Mouse (Mus musculus) kidney, postnatal 14 days (tissue): ENCODE results near the gene Snrpb2.

Experiments used
- DNase-seq: peaks from one replicate; pipeline ENCODE4 v3.0.0; 2022; ENCODE audit warnings: mixed read lengths

Snrpb2 gene

GRCm38 (mm10) chr2:143062812-143063792, at the start of gene Snrpb2:
TSS of gene Snrpb2 (plus strand) at chr2:143063039.
- peak; percentile 93 for DNase-seq

GRCm38 (mm10) chr2:143013057-143013456, 49.8 kb upstream of the Snrpb2 start:
- no peak for DNase-seq

DNA sequence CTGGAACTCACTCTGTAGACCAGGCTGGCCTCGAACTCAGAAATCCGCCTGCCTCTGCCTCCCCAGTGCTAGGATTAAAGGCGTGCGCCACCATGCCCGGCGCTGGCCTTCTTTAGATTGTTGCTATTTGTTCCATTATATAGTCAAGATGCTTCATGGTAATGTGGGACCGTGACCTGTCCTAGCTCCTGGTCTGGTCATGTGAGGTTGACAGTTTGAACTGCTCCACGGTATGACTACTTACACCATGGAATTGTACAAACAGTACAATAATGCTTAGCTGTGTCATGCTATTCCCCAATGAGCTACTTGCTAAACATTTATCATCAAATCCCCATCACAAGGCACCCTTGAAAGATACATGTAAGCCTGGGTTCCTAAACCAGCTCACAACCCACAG, 44.8 kb upstream of the Snrpb2 start:
- DNase-seq = no peak

DNA sequence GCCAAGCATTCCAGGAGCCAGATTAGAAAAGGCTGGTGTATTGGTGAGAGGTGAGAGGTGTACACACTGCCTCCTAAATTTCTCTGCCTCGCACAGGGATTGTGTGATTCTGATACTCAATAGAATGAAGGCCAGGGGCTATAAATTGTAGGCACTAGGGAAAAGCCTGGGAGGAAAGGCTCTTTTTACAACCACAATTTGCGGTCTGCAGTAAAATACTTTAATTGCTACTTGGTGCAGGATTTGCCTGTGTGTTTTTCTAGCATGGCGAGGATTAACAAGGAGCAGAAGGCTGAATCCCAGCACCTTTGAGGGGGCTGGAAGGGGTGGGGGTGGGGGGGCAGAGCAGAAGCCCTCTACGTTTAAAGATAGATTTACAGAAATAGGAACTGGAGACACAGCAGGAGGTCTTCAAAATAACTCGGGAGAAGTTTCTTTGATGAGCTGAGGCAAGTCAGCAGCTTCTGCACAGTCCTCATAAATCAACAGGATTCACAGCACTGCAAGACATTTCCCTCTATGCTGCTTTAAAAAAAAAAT, 44.2 kb upstream of the Snrpb2 start:
- no peak for DNase-seq

DNA sequence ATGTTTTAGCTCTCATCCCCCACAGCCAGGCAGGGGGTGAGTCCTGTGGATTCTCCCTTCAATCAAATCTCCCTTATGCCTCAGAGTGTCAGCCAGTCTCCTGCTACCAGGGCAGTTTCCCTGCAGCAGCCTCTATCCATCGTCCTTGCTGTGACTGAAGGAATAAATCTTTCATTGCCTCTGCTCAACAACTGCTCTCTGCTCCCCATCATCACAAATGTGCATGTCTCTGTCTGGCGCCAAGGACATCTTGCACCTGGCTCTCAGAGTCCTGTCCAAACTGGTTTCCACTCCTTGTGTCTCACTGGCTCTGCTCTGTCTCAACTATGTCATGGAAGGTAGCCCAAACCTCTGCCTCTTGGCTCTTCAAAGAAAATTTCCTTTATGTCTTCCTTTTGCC, 43.1 kb upstream of the Snrpb2 start:
- no peak for DNase-seq

GRCm38 (mm10) chr2:143023331-143023730, 39.5 kb upstream of the Snrpb2 start:
- no peak for DNase-seq

GRCm38 (mm10) chr2:143024226-143024625, 38.6 kb upstream of the Snrpb2 start:
- no peak for DNase-seq

GRCm38 (mm10) chr2:143031283-143031682, 31.6 kb upstream of the Snrpb2 start:
- no peak for DNase-seq

DNA sequence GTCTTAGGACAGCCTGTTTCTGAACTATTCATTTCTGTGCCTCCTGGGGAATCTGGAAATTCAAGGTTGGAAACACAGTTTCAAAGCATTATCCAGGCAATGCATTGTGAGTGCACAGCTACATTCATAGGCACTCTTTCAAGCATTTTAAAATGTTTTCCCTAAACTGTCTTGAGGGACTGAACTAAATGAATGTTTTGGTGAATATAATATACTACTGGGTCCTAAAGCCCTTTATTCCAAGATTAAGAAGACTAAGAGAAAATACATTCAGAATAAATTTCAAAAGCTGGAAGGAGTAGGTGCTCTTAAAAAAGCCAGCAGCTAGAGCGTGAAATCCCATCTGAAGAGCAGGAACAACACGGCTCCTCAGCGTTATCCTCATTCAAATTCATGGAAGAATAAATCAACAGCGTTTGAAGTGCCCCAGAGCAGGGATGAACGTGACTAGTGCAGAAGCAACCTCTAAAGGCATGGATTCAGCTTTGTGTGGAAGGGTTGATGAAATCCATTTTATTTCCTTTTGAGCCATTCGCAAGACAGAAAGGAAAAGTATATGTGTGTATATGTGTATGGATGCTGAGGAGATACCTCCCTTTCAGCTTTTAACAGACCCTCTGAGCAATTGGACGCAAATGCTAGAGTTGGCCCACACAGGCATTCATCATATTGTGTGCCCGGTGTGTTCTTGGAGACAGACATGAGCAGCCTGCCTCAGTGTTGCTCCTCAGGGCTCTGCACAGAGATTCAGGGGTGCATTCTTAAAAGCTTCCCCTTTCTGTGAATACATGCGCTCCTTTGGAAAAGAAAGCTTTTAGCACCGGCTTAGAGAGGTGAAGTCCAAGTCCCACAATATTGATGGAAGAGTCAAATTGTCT, 30.2 kb upstream of the Snrpb2 start:
- no peak for DNase-seq

DNA sequence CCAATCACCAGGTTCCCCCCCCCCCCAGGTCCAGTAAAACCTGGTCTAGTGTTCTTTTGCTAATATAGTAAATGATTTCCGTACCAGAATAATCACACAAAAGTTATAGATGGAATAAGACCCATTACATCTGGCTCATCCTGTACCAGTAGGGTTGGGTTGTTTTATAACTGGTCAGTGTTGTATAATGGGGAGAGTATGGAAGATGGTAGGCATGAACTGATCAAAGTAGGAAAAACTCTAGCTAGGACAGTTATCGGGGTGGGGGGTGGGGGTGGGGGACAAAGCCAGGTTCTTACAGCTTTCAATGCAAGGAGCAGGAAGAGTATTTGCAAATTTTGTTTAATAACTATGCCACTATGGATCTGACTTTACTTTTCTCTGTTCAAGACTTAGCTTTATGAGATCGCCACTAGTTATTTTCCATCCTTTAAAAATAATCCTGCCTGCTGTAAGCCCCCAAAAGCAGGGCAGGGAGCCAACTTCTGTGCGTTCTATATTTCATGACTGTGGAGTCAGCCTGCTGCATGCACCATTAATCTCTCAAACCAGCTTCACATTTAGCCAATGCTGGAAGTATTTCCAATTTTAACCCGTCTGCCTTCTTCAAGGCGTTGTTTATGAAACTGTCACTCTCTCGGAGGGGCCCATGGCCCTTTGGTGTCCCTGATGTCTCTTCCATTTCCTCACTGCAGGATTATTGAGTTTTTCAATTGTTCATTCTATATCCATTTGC, 28.3 kb upstream of the Snrpb2 start:
- DNase-seq = peak; percentile 5

GRCm38 (mm10) chr2:143035086-143035593, 27.7 kb upstream of the Snrpb2 start:
- no peak for DNase-seq

- no peak for DNase-seq
Observed at GRCm38 (mm10) chr2:143041596-143041995, 21.2 kb upstream of the Snrpb2 start.

GRCm38 (mm10) chr2:143055251-143055650, 7.6 kb upstream of the Snrpb2 start:
- DNase-seq = no peak

DNA sequence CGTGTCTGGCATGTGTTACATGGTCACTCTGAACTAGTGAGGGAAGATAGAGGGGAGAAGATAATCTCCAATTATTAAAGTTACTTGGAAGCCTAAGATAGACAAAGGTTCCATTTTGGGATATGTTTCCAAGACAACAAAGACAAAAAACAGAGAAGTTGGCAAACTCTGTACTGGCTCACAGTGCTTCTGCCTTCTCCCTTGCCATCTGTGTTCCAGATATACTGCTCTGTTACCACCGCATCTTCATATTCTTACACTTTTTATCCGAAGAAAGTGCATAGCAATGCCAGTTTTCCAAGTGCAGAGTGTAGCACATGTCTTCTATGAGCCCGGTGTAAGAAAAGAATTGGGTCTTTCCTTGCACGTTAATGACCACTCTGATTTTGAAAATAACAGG, 6.1 kb upstream of the Snrpb2 start:
- no peak for DNase-seq

DNA sequence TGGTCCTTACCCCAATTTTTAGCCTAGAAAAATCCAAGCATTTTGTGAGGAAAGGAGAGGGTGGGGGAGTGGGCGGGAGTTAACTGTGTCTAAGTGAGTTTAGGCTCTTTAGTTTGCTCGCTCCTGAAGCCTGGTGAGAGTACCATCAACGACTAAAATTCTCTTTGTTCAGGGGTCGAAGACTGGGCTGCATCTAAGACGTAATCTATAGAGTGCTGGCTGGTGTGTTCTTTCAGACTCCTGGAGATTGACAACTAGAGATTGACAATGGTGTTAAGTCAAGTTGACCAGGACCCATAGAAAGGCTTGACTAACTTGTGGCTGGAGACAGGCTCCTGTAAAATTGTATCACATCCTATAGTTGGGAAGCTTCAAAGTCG, 417 bp upstream of the Snrpb2 start:
- DNase-seq = no peak

- no peak for DNase-seq
Observed at GRCm38 (mm10) chr2:143065914-143066313, 3.1 kb downstream of the Snrpb2 start.

- no peak for DNase-seq
Observed at GRCm38 (mm10) chr2:143078198-143078851, 15.5 kb downstream of the Snrpb2 start, which contains the start of gene Otor. TSS of gene Otor (plus strand) at chr2:143078473.

DNA sequence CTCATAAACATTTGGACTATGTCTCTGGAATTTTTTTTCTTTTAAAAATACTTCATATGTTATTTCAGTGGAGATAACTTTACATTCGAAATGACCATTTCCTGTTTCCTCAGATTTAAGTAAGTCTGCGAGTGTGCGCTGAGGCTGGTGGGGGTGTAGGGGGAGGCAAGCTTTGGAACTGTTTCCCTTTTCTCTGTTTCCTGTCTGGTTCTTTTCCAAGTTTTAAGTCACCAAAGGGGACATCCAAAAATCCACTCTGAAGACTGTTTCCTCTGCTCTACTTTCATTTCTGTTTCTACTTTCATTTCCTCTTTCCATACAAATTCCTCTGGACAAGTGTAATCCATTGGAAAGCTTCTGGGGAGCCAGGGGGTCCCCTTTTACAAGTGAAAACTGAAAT, 18.9 kb downstream of the Snrpb2 start:
- peak; percentile 17 for DNase-seq

- DNase-seq = no peak
Observed at GRCm38 (mm10) chr2:143084852-143085397, 22.1 kb downstream of the Snrpb2 start.

- DNase-seq = no peak
Observed at GRCm38 (mm10) chr2:143089866-143090265, 27.0 kb downstream of the Snrpb2 start.

GRCm38 (mm10) chr2:143093726-143094125, 30.9 kb downstream of the Snrpb2 start:
- peak; percentile 64 for DNase-seq
